Mouse (Mus musculus) C2C12 (cell line): ENCODE measurements around the gene Chst11.

Experiments
- CTCF ChIP-seq: IDR thresholded peaks from one replicate; pipeline ENCODE4 v1.5.1; 2011; ENCODE audit not compliant: control insufficient read depth, insufficient read depth, insufficient read length
- MYOG ChIP-seq: IDR thresholded peaks from one replicate; pipeline ENCODE4 v1.6.1; 2011; ENCODE audit not compliant: control insufficient read depth, insufficient read length; ENCODE audit errors: extremely low read depth

DNA sequence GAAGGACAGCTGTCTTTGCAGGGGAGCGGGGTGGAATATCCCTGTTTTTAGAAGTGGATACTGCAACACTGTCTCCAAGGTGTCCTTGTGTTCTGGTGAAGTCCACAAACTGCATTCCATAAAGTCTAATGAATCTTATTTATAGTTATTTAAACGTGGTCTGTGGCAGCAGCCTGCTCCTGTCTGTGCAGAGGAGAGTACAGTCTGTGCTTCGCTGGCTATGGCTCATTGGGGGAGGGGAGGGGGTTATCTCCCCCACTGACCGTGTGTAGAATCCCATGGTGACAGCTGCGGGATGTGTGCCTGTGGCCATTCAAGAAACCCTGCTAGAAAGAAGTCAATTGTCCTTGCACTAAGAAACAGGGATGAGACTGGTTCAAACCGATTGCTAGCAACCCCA, 206.7 kb downstream of the Chst11 start:
- no peak for TF ChIP-seq MYOG
- TF ChIP-seq CTCF: no peak
